Mouse (Mus musculus) embryo, embryonic 9.5 days (tissue): ENCODE measurements around the gene Selenop.

ENCODE experiments used
- DNase-seq: peaks from one replicate; pipeline ENCODE4 v3.0.0-alpha.2; 2017; ENCODE audit errors: extremely low spot score

The Selenop gene

GRCm38 (mm10) chr15:3270646-3271077 lies 2.3 kb downstream of the Selenop start:
- peak; percentile 80 for DNase-seq

DNA sequence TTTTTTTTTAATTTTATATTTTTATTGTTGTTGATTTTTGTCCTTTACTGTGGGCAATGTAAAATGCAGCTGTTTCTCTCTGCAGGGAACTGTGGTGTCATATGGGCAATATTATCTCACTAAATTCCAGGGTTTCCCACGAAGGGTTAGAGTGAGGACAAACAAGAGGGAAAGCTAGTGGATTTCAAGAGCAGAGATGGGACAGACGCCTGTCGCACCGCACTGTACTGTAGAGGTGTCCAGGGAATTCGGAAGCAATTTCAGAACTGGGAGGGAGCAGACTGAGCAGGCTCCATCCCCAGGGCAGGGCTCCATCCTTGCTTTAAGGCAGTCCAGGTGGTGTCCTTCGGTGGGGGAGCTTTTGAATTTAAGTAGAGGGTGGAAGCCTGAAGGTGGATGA lies 2.9 kb downstream of the Selenop start:
- no peak for DNase-seq

GRCm38 (mm10) chr15:3273191-3273590 lies 4.8 kb downstream of the Selenop start:
- no peak for DNase-seq

GRCm38 (mm10) chr15:3277391-3277790 lies 9.0 kb downstream of the Selenop start:
- DNase-seq = no peak

DNA sequence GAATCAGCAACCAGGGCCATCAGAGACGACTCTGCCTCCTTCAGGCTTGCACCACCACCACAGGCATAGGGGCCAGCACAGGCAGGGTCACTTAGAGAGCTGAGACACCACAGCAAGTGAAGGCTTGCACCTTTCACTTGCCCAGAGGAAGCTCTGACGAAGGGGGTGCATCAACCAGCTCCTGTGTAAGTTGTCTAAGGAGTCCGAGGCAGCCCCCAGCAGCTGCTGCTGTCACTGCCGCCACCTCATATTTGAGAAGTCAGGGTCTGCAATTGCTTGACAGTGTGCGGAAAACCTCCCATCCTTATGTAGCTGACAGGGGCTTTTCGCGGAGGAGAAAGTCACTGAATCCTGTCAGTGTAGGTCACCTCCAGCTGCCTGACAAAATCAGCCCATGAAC lies 10.9 kb downstream of the Selenop start:
- no peak for DNase-seq

GRCm38 (mm10) chr15:3281216-3281615 lies 12.9 kb downstream of the Selenop start:
- no peak for DNase-seq

DNA sequence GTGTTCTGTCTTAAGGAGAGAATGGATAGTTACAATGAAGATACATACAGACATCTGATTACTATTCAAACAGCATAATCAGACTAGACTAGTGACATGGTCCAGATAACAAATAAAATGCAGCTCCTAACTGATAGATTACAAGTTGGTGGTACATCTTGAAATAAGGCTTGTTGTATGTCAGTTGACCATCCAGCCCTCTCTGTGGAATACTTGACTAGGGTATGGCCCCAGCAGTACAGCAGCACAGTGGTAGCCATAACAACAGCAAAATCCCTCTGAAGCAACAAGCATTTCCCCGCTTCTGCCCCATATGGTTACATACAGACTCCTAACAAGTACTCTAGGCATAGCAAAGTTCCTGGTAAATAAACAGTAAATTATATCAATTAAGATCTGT lies 13.4 kb downstream of the Selenop start:
- DNase-seq = no peak

DNA sequence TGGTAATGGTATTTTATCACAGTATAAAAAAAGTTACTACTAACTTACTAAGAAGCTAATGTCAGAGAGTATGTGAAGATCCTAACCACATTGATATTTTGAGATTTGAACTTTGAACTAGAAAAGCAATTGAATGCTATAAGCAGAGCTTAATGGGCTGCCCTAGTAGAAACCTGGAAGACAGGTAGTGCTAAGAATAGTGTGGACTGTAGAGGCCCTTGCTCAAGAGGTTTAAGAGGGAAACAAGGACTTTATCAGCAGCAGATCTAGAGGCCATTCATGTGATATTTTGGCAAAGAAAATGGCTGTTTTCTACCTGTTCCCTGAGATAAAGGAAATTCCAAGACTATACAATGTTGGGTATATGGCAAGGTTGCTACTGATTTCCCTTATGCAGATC lies 17.7 kb downstream of the Selenop start:
- no peak for DNase-seq

- no peak for DNase-seq
Measured at GRCm38 (mm10) chr15:3290435-3290834, 22.1 kb downstream of the Selenop start.

GRCm38 (mm10) chr15:3293477-3293876 lies 25.1 kb downstream of the Selenop start:
- DNase-seq = no peak

DNA sequence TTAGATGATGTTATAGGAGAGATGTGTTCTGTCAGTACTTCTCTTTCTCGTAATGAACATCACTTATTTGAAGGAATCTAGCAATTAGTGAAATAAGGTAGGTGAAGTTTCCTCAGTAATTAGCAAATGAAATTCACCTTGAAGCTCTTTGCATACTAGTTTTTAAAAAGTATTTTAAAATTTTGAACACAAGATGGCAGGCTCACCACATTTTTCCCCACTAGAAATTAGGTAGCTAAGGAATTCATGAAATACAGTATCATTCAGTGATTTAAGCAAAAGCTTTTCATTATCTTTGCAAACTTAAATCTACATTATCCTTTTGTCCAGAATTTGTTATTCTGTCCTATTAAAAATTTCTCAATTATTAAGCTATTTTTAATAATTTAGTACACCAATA lies 27.6 kb downstream of the Selenop start:
- DNase-seq = no peak

- no peak for DNase-seq
Measured at GRCm38 (mm10) chr15:3297615-3298014, 29.3 kb downstream of the Selenop start.

DNA sequence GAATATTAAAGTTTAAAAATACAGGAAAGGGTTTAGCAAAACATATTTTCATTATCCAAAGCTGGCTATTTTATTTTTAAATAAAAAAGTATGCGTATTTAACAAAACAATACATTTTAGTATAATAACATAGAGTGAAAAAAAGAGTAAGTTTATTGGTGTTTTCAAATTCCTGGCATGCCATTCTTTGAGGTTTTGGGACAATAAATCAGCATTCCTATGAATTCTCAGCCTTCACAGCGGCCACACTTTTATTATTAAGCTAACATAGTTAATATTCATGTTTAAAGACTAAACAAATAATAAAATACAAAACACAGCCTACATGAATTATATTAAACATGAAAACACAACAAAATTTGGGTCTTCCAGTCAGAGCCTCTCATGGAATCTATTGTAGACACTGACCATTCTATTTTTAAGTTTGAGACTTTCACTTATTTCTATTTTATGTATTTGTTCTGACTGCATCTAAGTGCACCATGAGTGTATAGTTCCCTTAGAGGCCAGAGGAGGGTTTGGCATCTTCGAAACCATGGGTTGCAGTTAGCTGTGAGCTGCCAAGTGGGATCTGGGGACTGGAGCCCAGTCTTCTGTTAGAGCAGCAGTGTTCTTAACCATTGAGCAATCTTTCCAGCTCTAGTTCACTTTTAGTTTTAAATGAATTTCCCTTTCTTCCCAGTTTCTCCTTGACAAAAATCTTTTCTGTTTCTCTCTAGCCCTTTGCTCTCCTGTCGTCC lies 32.2 kb downstream of the Selenop start:
- no peak for DNase-seq

DNA sequence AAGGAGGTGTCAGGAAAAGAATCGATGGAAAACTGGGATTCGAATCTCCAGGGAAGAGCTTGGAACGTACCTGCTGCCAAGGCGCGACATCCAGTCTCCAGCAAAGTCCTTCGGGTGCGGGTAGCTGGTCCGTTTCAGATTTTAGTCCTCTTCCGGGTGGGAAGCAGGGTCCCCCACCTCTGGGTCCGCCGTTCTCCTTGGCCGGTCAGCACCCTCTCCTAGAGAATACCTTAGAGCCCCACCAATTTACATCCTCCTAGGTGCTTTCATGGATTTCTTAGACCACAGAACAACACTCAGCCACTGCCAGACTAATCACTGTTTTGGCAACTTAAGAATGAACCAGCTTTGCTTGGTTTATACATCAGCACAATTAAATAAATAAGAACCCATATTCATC lies 35.1 kb downstream of the Selenop start, which contains the start of gene Ccdc152:
Ccdc152 (minus strand) TSS at position 101 of the 400 bp plus-strand sequence.
- DNase-seq = no peak

DNA sequence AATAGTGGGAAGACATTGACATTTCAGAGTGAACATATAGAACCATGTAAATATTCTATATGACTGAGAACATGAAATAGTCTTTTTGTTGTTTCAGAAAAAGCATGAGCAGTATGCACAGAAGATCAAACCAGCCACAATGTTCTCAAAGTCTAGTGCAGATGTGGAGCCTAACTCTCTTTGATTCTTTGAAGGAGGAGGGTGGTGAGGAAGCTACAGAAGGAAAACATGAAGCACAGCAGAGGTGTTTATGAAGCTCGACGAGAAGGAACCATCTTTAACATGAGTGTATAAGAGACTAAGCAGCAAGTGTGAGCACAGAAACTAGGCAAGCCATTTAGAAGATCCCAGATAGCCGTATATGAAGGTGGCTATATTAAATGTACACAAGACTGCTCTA lies 41.5 kb downstream of the Selenop start:
- DNase-seq = no peak

GRCm38 (mm10) chr15:3312937-3313336 lies 44.6 kb downstream of the Selenop start:
- no peak for DNase-seq

DNA sequence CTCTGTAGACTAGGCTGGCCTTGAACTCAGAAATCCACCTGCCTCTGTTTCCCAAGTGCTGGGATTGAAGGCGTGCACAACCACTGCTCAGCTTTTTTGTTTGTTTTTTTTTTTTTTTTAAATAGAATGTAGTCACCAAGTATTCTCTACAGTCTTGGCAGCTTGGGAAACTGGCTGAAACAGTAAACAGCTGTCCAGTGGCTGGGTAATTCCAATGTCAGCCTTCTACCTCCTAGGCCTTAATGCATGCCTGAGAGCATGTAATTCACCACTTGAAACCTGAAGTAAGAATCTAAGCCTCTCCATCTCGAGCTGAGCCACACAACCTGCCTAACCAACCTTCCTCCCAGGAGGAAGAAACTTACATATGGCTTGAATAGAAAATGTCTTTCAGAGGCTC lies 48.3 kb downstream of the Selenop start:
- DNase-seq = no peak

DNA sequence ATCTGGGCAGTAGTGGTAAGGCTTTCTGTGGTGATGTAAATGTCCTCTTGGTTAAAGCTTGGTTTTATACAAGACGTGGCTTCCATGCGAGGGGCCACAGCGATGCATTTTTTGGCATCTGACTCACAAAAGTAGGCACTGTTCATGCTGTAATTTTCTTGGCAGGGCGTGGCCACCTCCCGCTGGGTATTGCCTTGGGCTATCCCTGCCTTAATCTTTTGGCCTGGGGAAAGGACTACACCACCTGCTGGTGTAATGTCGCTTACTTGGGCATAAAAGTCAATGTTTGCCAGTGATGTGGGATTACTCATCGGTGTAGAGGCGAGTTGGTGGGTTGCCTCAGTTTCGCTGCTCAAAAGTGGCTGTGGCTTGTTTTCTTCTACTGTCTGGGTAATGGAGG lies 51.6 kb downstream of the Selenop start:
- DNase-seq = no peak

GRCm38 (mm10) chr15:3323041-3323440 lies 54.7 kb downstream of the Selenop start:
- no peak for DNase-seq
